11 mouse cellular contexts compared by ENCODE assay signal in the genomic region with DNA sequence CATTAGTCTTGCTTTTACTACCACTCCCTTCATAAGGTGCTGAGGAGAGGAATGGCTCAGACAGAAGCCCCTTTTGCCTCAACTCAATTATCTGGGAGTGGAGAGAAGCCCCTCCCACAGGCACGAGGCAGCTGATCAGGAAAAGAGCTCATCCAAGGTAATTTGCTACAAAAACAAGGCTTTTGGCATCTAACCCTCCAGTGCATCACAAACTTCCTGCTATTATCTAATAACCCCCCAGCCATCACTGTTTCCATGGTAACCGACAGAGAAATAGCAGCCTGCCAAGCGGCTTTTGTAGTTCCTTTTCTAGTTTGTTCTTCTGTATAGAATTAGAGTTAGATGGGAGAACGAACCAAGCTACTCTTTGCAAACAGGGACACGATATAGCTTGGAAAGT. TPM values are rescaled to one million over a fixed set of nuclear protein-coding genes. Genes with fewer than 3 reads are reported as not detected.
DNase-seq lines count a peak whose midpoint lies in the region; ATAC-seq and TF ChIP-seq lines count a peak whose summit lies in the region.
"Had no signal": no experiment of that assay in that cellular context is flagged by ENCODE, and none has a peak within 500 bp of the region (broad histone marks: within the 10 kb centered on the region; RNA-seq: fewer than 3 reads in every experiment).

No protein-coding gene starts in this region.

- peaks cover 10% of the 10 kb centered on the region for H3K4me1 ChIP-seq in midbrain, embryonic 15.5 days
- peaks cover 15% of the 10 kb centered on the region for H3K4me1 ChIP-seq in midbrain, embryonic 13.5 days (replicated peaks)
- H3K4me1 ChIP-seq in olfactory bulb, adult 2 months (ENCODE audit: control insufficient read depth, insufficient read depth, low read length), result peaks cover 12% of the 10 kb centered on the region
- no peaks in the 10 kb centered on the region for H3K4me1 ChIP-seq in liver, postnatal 0 days (ENCODE audit: insufficient read depth)
- H3K4me1 ChIP-seq: limb, embryonic 15.5 days had no signal

- intact Hi-C loops in gastrocnemius, adult 2 months (cut with DNase I), result no loop called here
- intact Hi-C loops in heart, postnatal 10 days (cut with DNase I), result no loop called here

- H3K9ac ChIP-seq in midbrain, embryonic 15.5 days, result no peak overlapping the region
- no peak overlapping the region for H3K9ac ChIP-seq in midbrain, embryonic 13.5 days (replicated peaks)
- no peak overlapping the region for H3K9ac ChIP-seq in liver, postnatal 0 days (replicated peaks)
- H3K9ac ChIP-seq: limb, embryonic 15.5 days had no signal

- TF ChIP-seq EP300 in liver, postnatal 0 days (IDR thresholded peaks at IDR 0.05; ENCODE audit: low read depth), result no peak

- H3K36me3 ChIP-seq in midbrain, embryonic 15.5 days (replicated peaks), result peaks cover 29% of the 10 kb centered on the region
- H3K36me3 ChIP-seq in midbrain, embryonic 13.5 days, result peaks cover 91% of the 10 kb centered on the region
- H3K36me3 ChIP-seq in liver, postnatal 0 days (replicated peaks; ENCODE audit: insufficient read depth, low read length), result peaks cover 63% of the 10 kb centered on the region

- H3K27me3 ChIP-seq in midbrain, embryonic 15.5 days (replicated peaks), result no peaks in the 10 kb centered on the region
- no peaks in the 10 kb centered on the region for H3K27me3 ChIP-seq in midbrain, embryonic 13.5 days
- H3K27me3 ChIP-seq in liver, postnatal 0 days (ENCODE audit: insufficient read depth, low read length), result no peaks in the 10 kb centered on the region
- H3K27me3 ChIP-seq: limb, embryonic 15.5 days had no signal

- peak overlapping the region; percentile 16 for H3K27ac ChIP-seq in gastrocnemius, adult 2 months
- H3K27ac ChIP-seq in midbrain, embryonic 15.5 days, result peak overlapping the region; percentile 55
- H3K27ac ChIP-seq in midbrain, embryonic 13.5 days, result no peak overlapping the region
- peak overlapping the region; percentile 90 for H3K27ac ChIP-seq in olfactory bulb, adult 2 months (ENCODE audit: insufficient read depth, low read depth, low read length)
- no peak overlapping the region for H3K27ac ChIP-seq in liver, postnatal 0 days (ENCODE audit: low read depth)
- H3K27ac ChIP-seq: limb, embryonic 15.5 days had no signal

- peak; percentile 45 for ATAC-seq in midbrain, embryonic 15.5 days (replicated peaks)
- no peak for ATAC-seq in midbrain, embryonic 13.5 days
- ATAC-seq in liver, postnatal 0 days, result no peak

- no peak for TF ChIP-seq CTCF in gastrocnemius, adult 2 months (IDR thresholded peaks at IDR 0.05)
- TF ChIP-seq CTCF in olfactory bulb, adult 2 months (IDR thresholded peaks at IDR 0.05; ENCODE audit: insufficient read depth, low read depth, low read length), result no peak
- no peak for TF ChIP-seq CTCF in liver, postnatal 0 days (IDR thresholded peaks at IDR 0.05; ENCODE audit: low read depth)

- no peak overlapping the region; the same call in 1 of the 2 replicates for H3K4me2 ChIP-seq in midbrain, embryonic 15.5 days
- H3K4me2 ChIP-seq in midbrain, embryonic 13.5 days (replicated peaks), result no peak overlapping the region
- no peak overlapping the region for H3K4me2 ChIP-seq in liver, postnatal 0 days (ENCODE audit: low read depth, low read length)
- H3K4me2 ChIP-seq: limb, embryonic 15.5 days had no signal

- no peak for TF ChIP-seq POLR2A in olfactory bulb, adult 2 months (IDR thresholded peaks at IDR 0.05; ENCODE audit: insufficient read depth, low read depth, low read length)

- WGBS in midbrain, embryonic 15.5 days, result 27% methylated on average over 5 of the region's 5 CpGs
- 33% methylated on average over 5 of the region's 5 CpGs for WGBS in midbrain, embryonic 13.5 days
- 8% methylated on average over 5 of the region's 5 CpGs for WGBS in olfactory bulb, adult 2 months
- WGBS in liver, postnatal 0 days (ENCODE audit: insufficient replicate concordance), result 62% methylated on average over 5 of the region's 5 CpGs

- no peak overlapping the region for H3K4me3 ChIP-seq in gastrocnemius, adult 2 months
- no peak overlapping the region for H3K4me3 ChIP-seq in midbrain, embryonic 15.5 days
- no peak overlapping the region for H3K4me3 ChIP-seq in midbrain, embryonic 13.5 days (replicated peaks)
- H3K4me3 ChIP-seq in olfactory bulb, adult 2 months (ENCODE audit: insufficient read depth, low read depth, low read length), result no peak overlapping the region
- no peak overlapping the region for H3K4me3 ChIP-seq in liver, postnatal 0 days (ENCODE audit: low read depth, low read length)
- H3K4me3 ChIP-seq: limb, embryonic 15.5 days had no signal

- no peaks in the 10 kb centered on the region for H3K9me3 ChIP-seq in midbrain, embryonic 15.5 days
- no peaks in the 10 kb centered on the region for H3K9me3 ChIP-seq in midbrain, embryonic 13.5 days
- H3K9me3 ChIP-seq in liver, postnatal 0 days (ENCODE audit: low read length), result no peaks in the 10 kb centered on the region
- H3K9me3 ChIP-seq: limb, embryonic 15.5 days had no signal

- no peak for DNase-seq in gastrocnemius, adult 2 months
- no peak for DNase-seq in gastrocnemius, adult 18-20 months (ENCODE audit: low spot score)
- peak; percentile 56 for DNase-seq in heart, postnatal 10 days
- DNase-seq in gastrocnemius, adult 8-10 months (ENCODE audit: low spot score in 2 of 2), result no peak
- no peak for DNase-seq in liver, postnatal 0 days
- DNase-seq: gastrocnemius, postnatal 36 days; right cerebral cortex, postnatal 14 days had no signal

RNA-seq across cellular contexts. Expression of a gene that starts 3.9 kb away (rescaled TPM):
- total RNA-seq in gastrocnemius, adult 2 months (2021), result not detected
- total RNA-seq in gastrocnemius, adult 18-20 months (2021), result under 1 TPM in 1 of 2 experiments, not detected in 1; 0.64 TPM
- not detected in 2 replicates for polyA plus RNA-seq in midbrain, embryonic 15.5 days (2015; fragmentation: Nextera tagmentation; extraction: Ambion mirVana)
- not detected in 2 replicates for polyA plus RNA-seq in midbrain, embryonic 13.5 days (2015; fragmentation: Nextera tagmentation; extraction: Ambion mirVana)
- total RNA-seq in heart, postnatal 10 days (2021), result 1 to 10 TPM in 1 of 2 experiments, not detected in 1; 1.0 TPM
- not detected in 2 replicates for polyA plus RNA-seq in olfactory bulb, adult 2 months (2012; ENCODE audit: insufficient read depth, insufficient read length, low replicate concordance, missing spikeins)
- total RNA-seq in gastrocnemius, adult 8-10 months (2022), result not detected
- not detected in 2 replicates for polyA plus RNA-seq in liver, postnatal 0 days (2015; fragmentation: Nextera tagmentation; extraction: Ambion mirVana)
- polyA plus RNA-seq: limb, embryonic 15.5 days had no signal

RNA-seq across cellular contexts. Expression of a gene that starts 18.3 kb away (rescaled TPM):
- 10 to 100 TPM; 54.8 to 55.7 TPM for total RNA-seq in gastrocnemius, adult 2 months (2021)
- total RNA-seq in gastrocnemius, adult 18-20 months (2021), result 10 to 100 TPM; 59.3 to 60.1 TPM
- 47.0 and 50.7 TPM in 2 replicates for polyA plus RNA-seq in midbrain, embryonic 15.5 days (2015; fragmentation: Nextera tagmentation; extraction: Ambion mirVana)
- polyA plus RNA-seq in midbrain, embryonic 13.5 days (2015; fragmentation: Nextera tagmentation; extraction: Ambion mirVana), result 53.5 and 59.6 TPM in 2 replicates
- 10 to 100 TPM; 70.0 to 78.2 TPM for total RNA-seq in heart, postnatal 10 days (2021)
- polyA plus RNA-seq in olfactory bulb, adult 2 months (2012; ENCODE audit: insufficient read depth, insufficient read length, low replicate concordance, missing spikeins), result not detected in 2 replicates
- 10 to 100 TPM; 53.5 to 59.1 (median 57.2) TPM for total RNA-seq in gastrocnemius, adult 8-10 months (2022)
- polyA plus RNA-seq in liver, postnatal 0 days (2015; fragmentation: Nextera tagmentation; extraction: Ambion mirVana), result 24.8 and 28.9 TPM in 2 replicates

RNA-seq across cellular contexts. Expression of a gene that starts 35.3 kb away (rescaled TPM):
- 1 to 10 TPM; 4.1 to 6.1 TPM for total RNA-seq in gastrocnemius, adult 2 months (2021)
- 10 to 100 TPM in 1 of 2 experiments, 1 to 10 TPM in 1; 4.8 to 23.7 TPM for total RNA-seq in gastrocnemius, adult 18-20 months (2021)
- polyA plus RNA-seq in midbrain, embryonic 15.5 days (2015; fragmentation: Nextera tagmentation; extraction: Ambion mirVana), result 5.2 and 6.7 TPM in 2 replicates
- 3.0 and 5.0 TPM in 2 replicates for polyA plus RNA-seq in midbrain, embryonic 13.5 days (2015; fragmentation: Nextera tagmentation; extraction: Ambion mirVana)
- total RNA-seq in heart, postnatal 10 days (2021), result 10 to 100 TPM; 25.3 to 29.4 TPM
- polyA plus RNA-seq in olfactory bulb, adult 2 months (2012; ENCODE audit: insufficient read depth, insufficient read length, low replicate concordance, missing spikeins), result not detected in 2 replicates
- 1 to 10 TPM; 3.3 to 5.6 (median 4.9) TPM for total RNA-seq in gastrocnemius, adult 8-10 months (2022)
- polyA plus RNA-seq in liver, postnatal 0 days (2015; fragmentation: Nextera tagmentation; extraction: Ambion mirVana), result 5.2 and 6.1 TPM in 2 replicates

Comparison
In these comparisons a context has a peak if more than half of its experiments do, and no peak if none do; other contexts are left out.
1. H3K27ac ChIP-seq: peak in gastrocnemius, adult 2 months (single experiment), midbrain, embryonic 15.5 days (single experiment) and olfactory bulb, adult 2 months (single experiment); none in midbrain, embryonic 13.5 days (single experiment) and liver, postnatal 0 days (single experiment).
2. DNase-seq: peak in heart, postnatal 10 days (2 of 2); none in gastrocnemius, adult 2 months (single experiment), gastrocnemius, adult 18-20 months (single experiment), gastrocnemius, adult 8-10 months (0 of 2) and liver, postnatal 0 days (single experiment).